Comparison of ENCODE assay signal across 25 mouse cellular contexts in genomic region chr1:40529287-40529686, GRCm38 (mm10). TPM values are rescaled to one million over a fixed set of nuclear protein-coding genes. Genes with fewer than 3 reads are reported as not detected.
"Had no signal": no experiment of that assay in that cellular context is flagged by ENCODE, and none has a peak within 500 bp of the region (broad histone marks: within the 10 kb centered on the region; RNA-seq: fewer than 3 reads in every experiment).

No protein-coding gene starts in this region.

- ATAC-seq: liver, postnatal 0 days; lung, postnatal 0 days; midbrain, embryonic 16.5 days had no signal

- H3K27me3 ChIP-seq: liver, embryonic 15.5 days; lung, embryonic 15.5 days; midbrain, embryonic 12.5 days; neural tube, embryonic 13.5 days; stomach, embryonic 15.5 days had no signal

- H3K4me2 ChIP-seq: liver, embryonic 15.5 days; lung, embryonic 15.5 days; midbrain, embryonic 12.5 days; neural tube, embryonic 13.5 days; stomach, embryonic 15.5 days had no signal

- DNase-seq: liver, postnatal 0 days; lung, adult 2 months; lung, postnatal 14 days; lung, postnatal 36 days; midbrain, embryonic 14.5 days; right cerebral cortex, postnatal 25 days; thymus, adult 2 months; thymus, postnatal 25 days; thymus, postnatal 4 days had no signal

- H3K9me3 ChIP-seq: liver, embryonic 15.5 days; lung, embryonic 15.5 days; midbrain, embryonic 10.5 days; midbrain, embryonic 12.5 days; neural tube, embryonic 13.5 days; stomach, embryonic 15.5 days had no signal

- H3K4me1 ChIP-seq: liver, embryonic 15.5 days; lung, embryonic 15.5 days; midbrain, embryonic 10.5 days; midbrain, embryonic 12.5 days; neural tube, embryonic 13.5 days; stomach, embryonic 15.5 days had no signal

- H3K9ac ChIP-seq: liver, embryonic 15.5 days; liver, postnatal 0 days; lung, embryonic 15.5 days; midbrain, embryonic 12.5 days; neural tube, embryonic 13.5 days; stomach, embryonic 15.5 days had no signal

- H3K27ac ChIP-seq: liver, embryonic 15.5 days; lung, embryonic 15.5 days; macrophage; midbrain, embryonic 10.5 days; midbrain, embryonic 12.5 days; neural tube, embryonic 13.5 days; stomach, embryonic 15.5 days; stomach, postnatal 0 days had no signal

- H3K36me3 ChIP-seq: liver, embryonic 15.5 days; lung, embryonic 15.5 days; midbrain, embryonic 10.5 days; midbrain, embryonic 12.5 days; neural tube, embryonic 13.5 days; stomach, embryonic 15.5 days had no signal

- H3K4me3 ChIP-seq: liver, embryonic 15.5 days; lung, embryonic 15.5 days; midbrain, embryonic 10.5 days; midbrain, embryonic 12.5 days; myocyte; neural tube, embryonic 13.5 days; stomach, embryonic 15.5 days had no signal

RNA-seq across cellular contexts. Expression of gene Il18rap, which starts 14.1 kb away (rescaled TPM):
- polyA plus RNA-seq: testis, adult 2 months had no signal

RNA-seq across cellular contexts. Expression of gene Slc9a4, which starts 50.6 kb away (rescaled TPM):
- total RNA-seq: megakaryocyte progenitor cell, adult 5-6 weeks; megakaryocyte-erythroid progenitor cell, adult 5-6 weeks; neutrophil, adult 5-6 weeks had no signal
- polyA plus RNA-seq: liver, embryonic 15.5 days; liver, postnatal 0 days; lung, embryonic 15.5 days; midbrain, embryonic 10.5 days; midbrain, embryonic 12.5 days; midbrain, embryonic 14.5 days; midbrain, embryonic 16.5 days; neural tube, embryonic 11.5 days had no signal
